Mouse (Mus musculus): ENCODE results near the gene Dmkn.
"Not testable (repeated sequence)": the region's sequence is repeated elsewhere in the genome, so short reads cannot be mapped to it uniquely, and the experiment has no call there.

Dmkn gene

DNA sequence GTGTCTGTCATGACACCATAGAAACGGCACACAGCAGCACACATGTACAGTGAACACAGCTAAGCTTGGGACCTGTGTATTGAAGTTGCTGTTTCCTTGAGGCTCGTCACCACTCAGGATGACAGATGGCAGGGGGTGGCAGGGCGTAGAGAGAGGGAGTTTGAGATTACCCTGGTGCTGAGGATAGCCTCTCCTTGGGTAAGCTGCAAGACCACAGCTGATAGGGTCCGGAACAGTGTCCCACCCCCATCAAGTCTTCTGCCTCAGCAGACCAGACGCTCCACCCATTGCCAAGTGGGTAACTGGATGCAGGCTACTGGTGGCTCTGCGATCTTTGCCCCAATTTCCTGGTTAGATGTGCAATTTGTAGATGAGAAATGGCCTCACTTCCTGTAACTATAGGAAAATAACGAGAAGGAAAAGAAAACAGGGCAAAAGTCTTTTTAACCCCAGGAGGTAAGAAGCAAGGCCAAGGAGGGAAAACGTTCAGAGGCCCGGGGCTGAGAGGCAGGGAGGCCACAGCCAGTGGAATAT lies 48.3 kb downstream of the Dmkn start:
- DNase-seq (ENCODE audit: low read depth in 1 of 2, low spot score in 2 of 2): no peak

DNA sequence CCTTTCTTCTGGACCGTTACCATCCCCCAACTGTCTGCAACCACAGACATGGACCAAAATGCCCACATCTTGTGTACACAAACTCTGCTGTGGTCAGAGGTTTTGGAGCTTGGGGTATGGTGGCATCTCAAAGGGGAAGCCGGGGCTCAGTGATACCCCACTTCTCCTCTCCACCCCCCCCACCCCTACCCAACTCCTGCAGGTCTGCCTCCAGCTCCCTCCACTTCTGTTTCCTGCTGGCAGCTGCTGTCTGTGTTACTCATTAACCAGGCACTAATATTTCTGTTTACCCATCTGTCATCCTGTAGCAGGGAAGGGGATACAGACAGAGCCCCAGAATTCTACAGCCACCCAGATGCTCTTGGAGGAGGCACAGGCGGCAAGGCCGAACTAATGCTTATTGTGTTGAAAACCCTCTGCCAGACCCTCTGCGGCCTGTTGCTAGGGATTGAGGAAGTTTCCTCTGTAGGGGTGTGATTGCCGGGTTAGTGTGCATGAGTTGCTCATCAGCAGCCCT lies 48.8 kb downstream of the Dmkn start:
- DNase-seq (ENCODE audit: low read depth in 1 of 2, low spot score in 2 of 2): peak in 1 of 2 experiments; percentile 6

DNA sequence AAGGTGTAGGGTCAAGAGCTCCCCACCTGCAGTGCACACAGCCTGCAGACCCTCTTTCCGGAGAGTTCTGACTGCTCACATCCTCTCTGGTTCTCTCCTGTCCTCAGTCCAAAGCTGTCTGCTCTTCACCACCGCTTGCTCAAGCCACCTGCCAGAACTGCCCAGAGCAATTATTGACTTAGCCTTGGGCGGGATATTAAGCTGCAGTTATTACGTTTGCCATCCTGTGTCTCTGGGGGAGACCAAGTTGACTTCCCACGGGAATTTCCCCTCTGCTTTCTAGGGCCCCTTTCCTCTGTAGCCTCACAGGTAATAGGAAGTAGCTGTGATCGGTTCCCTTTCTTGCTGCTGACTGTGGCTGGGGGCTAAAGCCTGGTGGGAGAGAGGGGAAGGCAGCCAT lies 56.6 kb downstream of the Dmkn start:
- DNase-seq (ENCODE audit: low read depth in 1 of 2, low spot score in 2 of 2): no peak

GRCm38 (mm10) chr7:30820854-30821445 lies 57.4 kb downstream of the Dmkn start:
- DNase-seq (ENCODE audit: low read depth in 1 of 2, low spot score in 2 of 2): no peak

GRCm38 (mm10) chr7:30821532-30821931 lies 58.0 kb downstream of the Dmkn start:
- no peak for DNase-seq (ENCODE audit: low read depth in 1 of 2, low spot score in 2 of 2)

GRCm38 (mm10) chr7:30823675-30824074 lies 60.1 kb downstream of the Dmkn start, which contains the start of gene Ffar2:
Ffar2 (minus strand) TSS chr7:30823775.
- DNase-seq (ENCODE audit: low read depth in 1 of 2, low spot score in 2 of 2): no peak

- DNase-seq (ENCODE audit: low read depth in 1 of 2, low spot score in 2 of 2): no peak
Observed at GRCm38 (mm10) chr7:30824306-30824705, 60.8 kb downstream of the Dmkn start.

DNA sequence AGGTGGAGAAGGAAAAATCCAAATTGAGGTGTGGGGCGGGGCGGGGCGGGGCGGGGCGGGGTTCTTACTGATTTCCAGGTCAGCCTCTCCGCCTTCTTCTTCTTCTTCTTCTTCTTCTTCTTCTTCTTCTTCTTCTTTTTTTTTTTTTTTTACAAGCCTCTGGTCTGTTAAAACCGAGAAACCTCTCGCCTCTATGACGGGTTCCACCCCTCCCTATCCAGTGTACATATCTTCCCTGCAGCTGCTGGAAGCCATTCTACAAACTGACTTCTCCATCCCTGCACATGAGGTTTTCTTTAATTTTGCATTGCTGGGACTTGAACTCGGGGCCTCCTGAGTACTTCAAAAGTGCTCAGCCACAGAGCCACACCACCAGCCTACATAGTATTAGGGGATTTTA lies 63.1 kb downstream of the Dmkn start:
- no peak for DNase-seq (ENCODE audit: low read depth in 1 of 2, low spot score in 2 of 2)

DNA sequence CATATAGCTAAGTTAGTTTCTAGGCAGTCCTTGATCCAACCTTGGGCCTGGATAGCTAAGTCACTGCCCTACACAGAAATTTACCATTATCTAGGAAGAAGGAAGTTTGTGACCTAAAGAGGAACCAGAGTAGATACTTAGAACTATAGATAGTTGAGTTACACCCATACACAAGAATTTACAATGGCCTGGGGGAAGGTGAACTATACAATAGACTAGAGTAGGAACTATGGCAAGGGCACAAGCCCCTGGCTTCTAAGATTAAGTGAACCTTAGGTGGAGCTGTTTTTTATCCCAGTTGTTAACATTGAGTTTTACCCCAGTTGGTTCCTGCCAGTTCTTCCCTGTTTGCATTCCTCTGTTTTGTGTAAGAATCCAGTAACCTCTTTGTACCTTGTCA lies 65.3 kb downstream of the Dmkn start:
- DNase-seq (ENCODE audit: low read depth in 1 of 2, low spot score in 2 of 2): not testable (repeated sequence)

DNA sequence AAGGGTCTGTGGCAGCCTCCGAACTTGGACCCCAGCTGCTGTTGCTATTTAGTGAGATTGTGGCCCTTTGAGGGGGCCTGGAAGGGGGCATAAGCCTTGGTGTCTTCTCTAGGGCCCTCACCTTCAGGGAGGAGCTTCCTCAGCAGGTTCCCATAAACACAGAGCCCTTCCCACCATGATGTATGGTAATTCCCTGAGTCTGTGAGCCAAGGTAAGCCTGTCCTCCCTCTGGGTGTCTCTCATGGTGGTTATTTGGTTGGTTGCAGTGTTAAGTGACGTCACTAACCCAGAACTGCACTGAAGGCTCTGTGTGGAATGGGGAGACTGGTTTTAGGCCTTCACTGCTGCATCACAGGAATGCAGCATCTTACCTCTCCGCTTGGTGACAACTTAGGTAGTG lies 65.9 kb downstream of the Dmkn start:
- no peak for DNase-seq (ENCODE audit: low read depth in 1 of 2, low spot score in 2 of 2)
